Mouse (Mus musculus) CH12.LX (cell line): Measurements from ENCODE around the gene Tmcc1. TPM values are rescaled to one million over a fixed set of nuclear protein-coding genes. Genes with fewer than 3 reads are reported as not detected.

ENCODE experiments used
- DNase-seq: peaks from one replicate; pipeline ENCODE4 v3.0.0-alpha.2; 2013; ENCODE audit errors: extremely low read depth
- H3K27ac ChIP-seq: 2 replicates; pipeline ENCODE4 v1.5.1; 2012; ENCODE audit warnings: low read depth, mild to moderate bottlenecking, control low read depth, moderate library complexity; ENCODE audit not compliant: insufficient read depth
- H3K27me3 ChIP-seq: replicated peaks from 2 replicates; pipeline ENCODE3; 2012; ENCODE audit warnings: inconsistent platforms
- H3K36me3 ChIP-seq, 2 experiments: replicated peaks in 1 of 2; 2 replicates each; pipeline versions ENCODE3 to v1.6.1; 2012; ENCODE audit warnings: inconsistent platforms in 1 of 2, low read length in 1 of 2, mild to moderate bottlenecking in 1 of 2, mixed read lengths in 1 of 2, moderate library complexity in 1 of 2; ENCODE audit not compliant: control insufficient read depth in 1 of 2, insufficient read depth in 1 of 2
- H3K4me1 ChIP-seq, 2 experiments: 2 replicates each; pipeline ENCODE4 v1.6.1; 2012; ENCODE audit warnings: inconsistent platforms in 1 of 2, moderate library complexity in 1 of 2; ENCODE audit not compliant: insufficient read depth in 2 of 2, control insufficient read depth in 1 of 2
- H3K4me2 ChIP-seq: 2 replicates; pipeline ENCODE4 v1.6.1; 2012; ENCODE audit warnings: low read depth, mild to moderate bottlenecking, control low read depth; ENCODE audit not compliant: poor library complexity, insufficient read depth, severe bottlenecking
- H3K4me3 ChIP-seq, 3 experiments: fragments of 150-350 bp in 1 of 3; sonication (generic) in 1 of 3; replicated peaks in 1 of 3; 2 replicates each; pipeline versions ENCODE3 to v1.5.1; 2011 to 2012; ENCODE audit warnings: low read depth in 2 of 3, low read length in 2 of 3, mild to moderate bottlenecking in 2 of 3, moderate library complexity in 2 of 3, control low read depth in 1 of 3, improper control_type of control experiment in 1 of 3, inconsistent platforms in 1 of 3, mixed read lengths in 1 of 3; ENCODE audit not compliant: poor library complexity in 1 of 3
- H3K79me2 ChIP-seq: replicated peaks from 2 replicates; pipeline ENCODE4 v1.6.1; 2012; ENCODE audit warnings: mild to moderate bottlenecking, moderate library complexity; ENCODE audit not compliant: control insufficient read depth, poor library complexity, insufficient read depth, severe bottlenecking; ENCODE audit errors: extremely low read depth
- H3K9ac ChIP-seq: 2 replicates; pipeline ENCODE4 v1.6.1; 2012; ENCODE audit warnings: low read depth, mild to moderate bottlenecking, control low read depth, moderate library complexity; ENCODE audit not compliant: insufficient read depth
- H3K9me3 ChIP-seq: replicated peaks from 2 replicates; pipeline ENCODE3; 2012; ENCODE audit warnings: low read length, inconsistent platforms, mixed read lengths
- BHLHE40 ChIP-seq: IDR thresholded peaks from 2 replicates; pipeline ENCODE4 v1.6.1; 2011; ENCODE audit warnings: mild to moderate bottlenecking, low read depth, low read length, improper control_type of control experiment
- CHD1 ChIP-seq: IDR thresholded peaks from 2 replicates; pipeline ENCODE4 v1.6.1; 2012; ENCODE audit warnings: low read depth, low read length, improper control_type of control experiment, inconsistent platforms
- CHD2 ChIP-seq: IDR thresholded peaks from 2 replicates; pipeline ENCODE4 v1.6.1; 2011; ENCODE audit warnings: low read length, improper control_type of control experiment
- CTCF ChIP-seq, 2 experiments: IDR thresholded peaks in 1 of 2; conservative IDR thresholded peaks in 1 of 2; 2 replicates each; pipeline ENCODE4 v1.5.1; 2011 to 2012; ENCODE audit warnings: low read depth in 2 of 2, low read length in 2 of 2, improper control_type of control experiment in 1 of 2, inconsistent platforms in 1 of 2, mild to moderate bottlenecking in 1 of 2, moderate library complexity in 1 of 2
- E2F4 ChIP-seq: IDR thresholded peaks from 2 replicates; pipeline ENCODE4 v1.6.1; 2011; ENCODE audit warnings: low read depth, low read length, improper control_type of control experiment; ENCODE audit not compliant: insufficient replicate concordance
- ELF1 ChIP-seq: IDR thresholded peaks from 2 replicates; pipeline ENCODE4 v1.6.1; 2014; ENCODE audit warnings: low read depth, mild to moderate bottlenecking, inconsistent platforms, low read length, improper control_type of control experiment
- EP300 ChIP-seq: IDR thresholded peaks from 2 replicates; pipeline ENCODE4 v1.6.1; 2011; ENCODE audit warnings: low read length, improper control_type of control experiment
- ETS1 ChIP-seq: conservative IDR thresholded peaks from 2 replicates; pipeline ENCODE4 v1.6.1; 2012; ENCODE audit warnings: low read depth, mild to moderate bottlenecking, inconsistent platforms, low read length, improper control_type of control experiment, moderate library complexity
- GABPA ChIP-seq: IDR thresholded peaks from 2 replicates; pipeline ENCODE4 v1.6.1; 2012; ENCODE audit warnings: low read depth, low read length, improper control_type of control experiment, inconsistent platforms; ENCODE audit not compliant: insufficient replicate concordance
- IRF4 ChIP-seq: IDR thresholded peaks from 2 replicates; pipeline ENCODE4 v1.6.1; 2014; ENCODE audit warnings: low read depth, mild to moderate bottlenecking, inconsistent platforms, low read length, improper control_type of control experiment
- JUND ChIP-seq: conservative IDR thresholded peaks from 2 replicates; pipeline ENCODE4 v1.6.1; 2011; ENCODE audit warnings: low read depth, low read length, improper control_type of control experiment
- KAT2A ChIP-seq: IDR thresholded peaks from 2 replicates; pipeline ENCODE4 v1.6.1; 2012; ENCODE audit warnings: low read length, improper control_type of control experiment, inconsistent platforms; ENCODE audit not compliant: insufficient replicate concordance
- MAFK ChIP-seq: IDR thresholded peaks from 2 replicates; pipeline ENCODE4 v1.6.1; 2011; ENCODE audit warnings: low read length, improper control_type of control experiment; ENCODE audit not compliant: insufficient replicate concordance
- MAX ChIP-seq: IDR thresholded peaks from 2 replicates; pipeline ENCODE4 v1.6.1; 2011; ENCODE audit warnings: low read length, improper control_type of control experiment
- MAZ ChIP-seq: IDR thresholded peaks from 2 replicates; pipeline ENCODE4 v1.6.1; 2012; ENCODE audit warnings: low read depth, mild to moderate bottlenecking, inconsistent platforms, low read length, improper control_type of control experiment, moderate library complexity
- MEF2A ChIP-seq: IDR thresholded peaks from 2 replicates; pipeline ENCODE4 v1.6.1; 2014; ENCODE audit warnings: low read depth, mild to moderate bottlenecking, inconsistent platforms, low read length, improper control_type of control experiment, borderline replicate concordance
- MXI1 ChIP-seq: IDR thresholded peaks from 2 replicates; pipeline ENCODE4 v1.6.1; 2011; ENCODE audit warnings: mild to moderate bottlenecking, low read depth, low read length, improper control_type of control experiment
- MYC ChIP-seq: IDR thresholded peaks from 2 replicates; pipeline ENCODE4 v1.6.1; 2011; ENCODE audit warnings: low read depth, mild to moderate bottlenecking, improper control_type of control experiment, low read length
- NELFE ChIP-seq: IDR thresholded peaks from 2 replicates; pipeline ENCODE4 v1.6.1; 2011; ENCODE audit warnings: low read depth, low read length, improper control_type of control experiment
- NRF1 ChIP-seq: IDR thresholded peaks from 2 replicates; pipeline ENCODE4 v1.6.1; 2014; ENCODE audit warnings: low read depth, mild to moderate bottlenecking, inconsistent platforms, low read length, improper control_type of control experiment, moderate library complexity
- PAX5 ChIP-seq: IDR thresholded peaks from 2 replicates; pipeline ENCODE4 v1.6.1; 2012; ENCODE audit warnings: low read length, inconsistent platforms, mixed read lengths
- POLR2A ChIP-seq: IDR thresholded peaks from 2 replicates; pipeline ENCODE4 v1.6.1; 2011; ENCODE audit warnings: low read depth, mild to moderate bottlenecking, improper control_type of control experiment, low read length
- RAD21 ChIP-seq: IDR thresholded peaks from 2 replicates; pipeline ENCODE4 v1.6.1; 2011; ENCODE audit warnings: low read depth, mild to moderate bottlenecking, low read length, improper control_type of control experiment, moderate library complexity
- RCOR1 ChIP-seq: conservative IDR thresholded peaks from 2 replicates; pipeline ENCODE4 v1.6.1; 2012; ENCODE audit warnings: low read depth, mild to moderate bottlenecking, inconsistent platforms, low read length, improper control_type of control experiment
- SMC3 ChIP-seq: IDR thresholded peaks from 2 replicates; pipeline ENCODE4 v1.6.1; 2011; ENCODE audit warnings: low read depth, low read length, improper control_type of control experiment
- TCF12 ChIP-seq: IDR thresholded peaks from 2 replicates; pipeline ENCODE4 v1.6.1; 2014; ENCODE audit warnings: low read depth, mild to moderate bottlenecking, inconsistent platforms, low read length, improper control_type of control experiment
- UBTF ChIP-seq: IDR thresholded peaks from 2 replicates; pipeline ENCODE4 v1.6.1; 2012; ENCODE audit warnings: low read depth, mild to moderate bottlenecking, inconsistent platforms, low read length, improper control_type of control experiment, moderate library complexity
- USF1 ChIP-seq: IDR thresholded peaks from 2 replicates; pipeline ENCODE4 v1.6.1; 2014; ENCODE audit warnings: low read depth, mild to moderate bottlenecking, inconsistent platforms, low read length, improper control_type of control experiment
- ZC3H11A ChIP-seq: IDR thresholded peaks from 2 replicates; pipeline ENCODE4 v1.6.1; 2012; ENCODE audit warnings: low read depth, mild to moderate bottlenecking, inconsistent platforms, low read length, improper control_type of control experiment
- ZKSCAN1 ChIP-seq: IDR thresholded peaks from 2 replicates; pipeline ENCODE4 v1.6.1; 2012; ENCODE audit warnings: low read depth, inconsistent platforms, low read length, improper control_type of control experiment, borderline replicate concordance
- ZMIZ1 ChIP-seq: IDR thresholded peaks from 2 replicates; pipeline ENCODE4 v1.6.1; 2012; ENCODE audit warnings: low read depth, mild to moderate bottlenecking, inconsistent platforms, low read length, improper control_type of control experiment
- dilution Hi-C: fragments of 300-500 bp; cut with MboI; formaldehyde crosslinking; loops from 2 replicates; pipeline ENCODE4 v1.14.3; 2020; ENCODE audit warnings: low sequenced_read_pairs; ENCODE audit not compliant: extremely low pct_unique_long_range_greater_than_20kb, extremely low pct_ligation_motif_present
- in situ Hi-C: fragments of 300-500 bp; cut with MboI; formaldehyde crosslinking; loops from 3 replicates; pipeline ENCODE4 v1.14.3; 2019; ENCODE audit warnings: low sequenced_read_pairs, low pct_ligation_motif_present, low pct_unique_long_range_greater_than_20kb, mixed read lengths
- polyA plus RNA-seq: library from polyadenylated mRNA; unstranded; fragments of >175 nt; gene quantifications from 2 replicates; pipeline ENCODE4 v1.2.1, GENCODE M21; 2012; ENCODE audit warnings: low read depth; ENCODE audit not compliant: insufficient read length
- total RNA-seq, 2 experiments: library from RNA; depleted of rRNA; stranded (reverse); fragments of 300-350 nt in 1 of 2; fragments of >200 nt in 1 of 2; gene quantifications; 2 replicates each; pipeline ENCODE4 v1.2.3; 2012 to 2014

Tmcc1 gene
- total and polyA plus RNA-seq, 3 experiments: 3.6 to 60.8 (median 3.7) TPM

GRCm38 (mm10) chr6:116009426-116009825 is 183.9 kb downstream of the Tmcc1 start:
- H3K9ac ChIP-seq: no peak overlapping the region
- no peaks in the 10 kb centered on the region for H3K79me2 ChIP-seq
- dilution Hi-C loops: no loop called here
- TF ChIP-seq RAD21: no peak
- no peak for TF ChIP-seq SMC3
- no peak for TF ChIP-seq MYC
- TF ChIP-seq E2F4: no peak
- no peak for TF ChIP-seq USF1
- TF ChIP-seq ZKSCAN1: no peak
- TF ChIP-seq BHLHE40: no peak
- TF ChIP-seq MXI1: no peak
- no peak for TF ChIP-seq ZC3H11A
- TF ChIP-seq NRF1: no peak
- TF ChIP-seq CHD1: no peak
- TF ChIP-seq MEF2A: no peak
- TF ChIP-seq MAZ: no peak
- TF ChIP-seq RCOR1: no peak
- no peak for TF ChIP-seq PAX5
- no peak overlapping the region for H3K4me2 ChIP-seq
- no peaks in the 10 kb centered on the region for H3K27me3 ChIP-seq
- in situ Hi-C loops: loop anchor here (5.0 to 25.0 kb wide), 3 partner anchors 162 to 603 kb away; no protein-coding TSS in a partner anchor
- no peak overlapping the region for H3K4me3 ChIP-seq
- H3K36me3 ChIP-seq: no peaks in the 10 kb centered on the region
- DNase-seq: no peak
- no peak overlapping the region for H3K27ac ChIP-seq
- no peaks in the 10 kb centered on the region for H3K9me3 ChIP-seq
- peaks cover 4 to 15% of the 10 kb centered on the region in 2 experiments; a peak in 2 of 4 replicates for H3K4me1 ChIP-seq

GRCm38 (mm10) chr6:116007561-116008173 is 185.6 kb downstream of the Tmcc1 start:
- H3K36me3 ChIP-seq: no peaks in the 10 kb centered on the region
- H3K27me3 ChIP-seq: no peaks in the 10 kb centered on the region
- DNase-seq: no peak
- H3K9ac ChIP-seq: no peak overlapping the region
- H3K27ac ChIP-seq: no peak overlapping the region
- H3K9me3 ChIP-seq: no peaks in the 10 kb centered on the region
- in situ Hi-C loops (loop anchor here (5.0 to 25.0 kb wide), 3 partner anchors 160 to 605 kb away; no protein-coding TSS in a partner anchor), dilution Hi-C loops (no loop called here)
- H3K4me3 ChIP-seq: no peak overlapping the region
- H3K4me2 ChIP-seq: no peak overlapping the region
- no peaks in the 10 kb centered on the region for H3K79me2 ChIP-seq
- peaks cover 11 to 23% of the 10 kb centered on the region in 2 experiments for H3K4me1 ChIP-seq
- TF ChIP-seq KAT2A (no peak), BHLHE40 (no peak), JUND (no peak), MAZ (no peak), ELF1 (no peak), ETS1 (no peak), ZMIZ1 (no peak), MAX (no peak), NRF1 (no peak), USF1 (no peak), EP300 (no peak), CTCF (conservative IDR thresholded peaks at IDR 0.05 in 1 of 2, IDR thresholded peaks at IDR 0.05 in 1 of 2; ENCODE audit: low read depth in 2 of 2, low read length in 2 of 2) (peak; percentile 53 to 86), SMC3 (peak; percentile 97), POLR2A (no peak), RCOR1 (no peak), ZKSCAN1 (peak; percentile 95), NELFE (no peak), MAFK (no peak), CHD1 (no peak), UBTF (no peak), CHD2 (no peak), MXI1 (no peak), MYC (no peak), TCF12 (no peak; the same call in 1 of the 2 replicates), MEF2A (no peak), GABPA (no peak), IRF4 (no peak), PAX5 (no peak)
